Mouse (Mus musculus) kidney, postnatal 10 days (tissue): ENCODE measurements around the gene Gm17174.
"Not testable (repeated sequence)": the region's sequence is repeated elsewhere in the genome, so short reads cannot be mapped to it uniquely, and the experiment has no call there.

Experiments used
- DNase-seq: peaks from one replicate; pipeline ENCODE4 v3.0.0; 2021; ENCODE audit warnings: mixed read lengths

Gene Gm17174

DNA sequence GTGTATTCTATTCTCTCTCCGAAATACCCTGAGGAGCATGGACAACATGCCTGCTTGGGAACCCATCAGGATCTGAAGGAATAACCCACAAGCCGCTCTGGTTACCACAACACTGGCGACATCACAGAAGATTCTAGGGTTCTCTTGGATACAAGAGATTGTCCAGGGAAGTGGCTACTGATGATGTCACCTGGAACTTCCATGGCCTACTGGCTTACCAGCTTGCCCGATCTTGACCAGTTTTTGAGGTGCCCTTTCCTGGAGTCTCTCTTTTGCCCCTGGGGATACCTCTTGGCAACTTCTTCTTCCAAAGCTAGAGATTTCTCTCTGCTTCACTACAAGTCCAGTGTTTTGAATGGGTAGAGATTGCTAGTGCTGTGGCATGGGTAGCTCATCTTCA, at the start of gene Gm17174:
Gm17174 (minus strand) TSS at position 101 of the 400 bp plus-strand sequence.
- DNase-seq, result not testable (repeated sequence)

GRCm38 (mm10) chr14:51635566-51635965, 43.6 kb upstream of the Gm17174 start, which contains the start of gene Gm4181:
TSS of gene Gm4181 (minus strand) at chr14:51635666.
- not testable (repeated sequence) for DNase-seq

DNA sequence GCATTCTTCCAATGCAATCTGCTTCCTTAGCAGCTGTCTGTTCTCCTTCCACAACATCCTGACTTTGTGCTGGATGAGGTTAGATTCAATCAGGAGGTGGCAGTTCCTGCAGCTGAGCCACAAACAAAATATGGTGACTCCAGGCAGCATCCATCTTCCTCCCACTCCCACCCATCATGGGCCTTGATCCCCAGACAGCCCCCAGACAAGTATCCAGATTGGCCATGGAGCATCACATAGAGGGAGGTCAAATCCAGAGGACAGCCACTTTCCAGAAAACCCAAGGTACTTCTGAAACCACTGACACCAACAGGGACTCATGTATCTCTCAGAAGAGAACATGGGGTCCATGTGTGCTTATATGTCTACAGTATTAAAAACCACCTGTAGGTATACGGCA, 40.5 kb upstream of the Gm17174 start:
- DNase-seq, result peak; percentile 7

DNA sequence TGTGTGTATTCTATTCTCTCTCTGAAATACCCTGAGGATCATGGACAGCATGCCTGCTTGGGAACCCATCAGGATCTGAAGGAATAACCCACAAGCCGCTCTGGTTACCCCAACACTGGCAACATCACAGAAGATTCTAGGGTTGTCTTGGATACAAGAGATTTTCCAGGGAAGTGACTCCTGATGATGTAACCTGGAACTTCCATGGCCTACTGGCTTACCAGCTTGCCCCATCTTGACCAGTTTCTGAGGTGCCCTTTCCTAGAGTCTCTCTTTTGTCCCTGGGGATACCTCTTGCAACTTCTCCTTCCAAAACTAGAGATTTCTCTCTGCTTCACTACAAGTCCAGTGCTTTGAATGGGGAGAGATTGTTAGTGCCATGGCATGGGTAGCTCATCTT, 19.3 kb upstream of the Gm17174 start, which contains the start of gene Gm17078:
Gm17078 (minus strand) TSS at position 101 of the 400 bp plus-strand sequence.
- no peak for DNase-seq

DNA sequence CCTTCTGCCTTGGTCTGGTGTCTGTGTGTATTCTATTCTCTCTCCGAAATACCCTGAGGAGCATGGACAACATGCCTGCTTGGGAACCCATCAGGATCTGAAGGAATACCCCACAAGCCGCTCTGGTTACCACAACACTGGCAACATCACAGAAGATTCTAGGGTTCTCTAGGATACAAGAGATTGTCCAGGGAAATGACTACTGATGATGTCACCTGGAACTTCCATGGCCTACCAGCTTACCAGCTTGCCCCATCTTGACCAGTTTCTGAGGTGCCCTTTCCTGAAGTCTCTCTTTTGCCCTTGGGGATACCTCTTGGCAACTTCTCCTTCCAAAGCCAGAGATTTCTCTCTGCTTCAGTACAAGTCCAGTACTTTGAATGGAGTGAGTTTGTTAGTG, 18.0 kb downstream of the Gm17174 start, which contains the start of gene Gm17175:
Gm17175 (minus strand) TSS at position 101 of the 400 bp plus-strand sequence.
- not testable (repeated sequence) for DNase-seq

DNA sequence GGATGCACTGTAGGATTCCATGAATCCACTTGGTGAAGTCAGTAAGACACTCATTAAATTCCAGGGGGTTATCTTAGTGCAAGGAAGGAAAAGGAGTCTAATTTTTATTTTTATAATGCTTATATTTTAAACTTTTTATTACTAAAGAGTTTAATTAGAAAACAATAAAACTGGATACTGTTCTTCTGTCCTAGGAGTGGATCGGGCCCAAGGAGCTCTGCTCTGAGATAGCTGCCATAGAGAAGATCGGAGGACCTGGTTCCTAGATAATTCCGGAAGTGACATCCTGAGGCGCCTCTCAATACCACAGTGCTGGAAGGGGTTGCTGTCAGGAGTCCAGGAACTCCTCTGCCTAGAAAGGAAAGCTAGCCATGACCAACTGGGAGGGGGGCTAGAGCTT, 39.4 kb downstream of the Gm17174 start, which contains the start of gene Gm5622:
Gm5622 (plus strand) TSS at position 301 of the 400 bp plus-strand sequence.
- DNase-seq, result no peak
